Mouse (Mus musculus): ENCODE results near the gene Lrrc71.

The Lrrc71 gene

GRCm38 (mm10) chr3:87748431-87748830 lies at the start of gene Lrrc71:
TSS of gene Lrrc71 (minus strand) at chr3:87748625.
- no peak for DNase-seq

DNA sequence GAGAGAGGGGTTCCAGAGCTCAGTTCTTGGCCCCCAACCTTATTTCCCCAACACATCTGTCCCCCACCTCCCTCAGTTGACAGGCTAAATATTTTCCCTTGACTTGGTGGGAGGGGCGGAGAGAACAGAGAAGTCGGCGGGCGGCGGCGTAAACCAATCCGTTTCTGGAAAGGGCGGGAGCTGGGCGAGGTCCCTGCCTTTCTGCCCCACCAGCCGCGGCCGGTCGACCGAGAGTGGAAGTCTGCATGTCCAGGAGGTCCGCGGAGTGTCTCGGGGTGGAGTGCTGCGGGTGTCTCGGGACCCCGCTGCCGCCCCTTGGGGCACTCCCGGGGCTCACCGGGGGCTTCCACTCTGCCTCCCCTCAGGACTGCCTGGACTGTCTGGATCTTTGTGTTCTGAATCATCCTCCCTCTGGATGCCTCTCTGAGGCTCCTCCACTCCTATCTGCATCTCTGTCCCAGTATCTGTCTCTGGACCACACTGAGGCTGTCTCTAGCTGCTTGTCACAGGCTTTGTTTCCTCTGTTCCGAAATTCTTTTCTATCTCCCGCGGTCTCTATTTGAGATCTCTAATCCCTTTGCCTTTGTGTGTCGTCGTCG lies 48.4 kb upstream of the Lrrc71 start, which contains the start of gene Insrr:
Gene Insrr (plus strand): TSS at position 216 of the 599 bp plus-strand sequence.
- DNase-seq: no peak

DNA sequence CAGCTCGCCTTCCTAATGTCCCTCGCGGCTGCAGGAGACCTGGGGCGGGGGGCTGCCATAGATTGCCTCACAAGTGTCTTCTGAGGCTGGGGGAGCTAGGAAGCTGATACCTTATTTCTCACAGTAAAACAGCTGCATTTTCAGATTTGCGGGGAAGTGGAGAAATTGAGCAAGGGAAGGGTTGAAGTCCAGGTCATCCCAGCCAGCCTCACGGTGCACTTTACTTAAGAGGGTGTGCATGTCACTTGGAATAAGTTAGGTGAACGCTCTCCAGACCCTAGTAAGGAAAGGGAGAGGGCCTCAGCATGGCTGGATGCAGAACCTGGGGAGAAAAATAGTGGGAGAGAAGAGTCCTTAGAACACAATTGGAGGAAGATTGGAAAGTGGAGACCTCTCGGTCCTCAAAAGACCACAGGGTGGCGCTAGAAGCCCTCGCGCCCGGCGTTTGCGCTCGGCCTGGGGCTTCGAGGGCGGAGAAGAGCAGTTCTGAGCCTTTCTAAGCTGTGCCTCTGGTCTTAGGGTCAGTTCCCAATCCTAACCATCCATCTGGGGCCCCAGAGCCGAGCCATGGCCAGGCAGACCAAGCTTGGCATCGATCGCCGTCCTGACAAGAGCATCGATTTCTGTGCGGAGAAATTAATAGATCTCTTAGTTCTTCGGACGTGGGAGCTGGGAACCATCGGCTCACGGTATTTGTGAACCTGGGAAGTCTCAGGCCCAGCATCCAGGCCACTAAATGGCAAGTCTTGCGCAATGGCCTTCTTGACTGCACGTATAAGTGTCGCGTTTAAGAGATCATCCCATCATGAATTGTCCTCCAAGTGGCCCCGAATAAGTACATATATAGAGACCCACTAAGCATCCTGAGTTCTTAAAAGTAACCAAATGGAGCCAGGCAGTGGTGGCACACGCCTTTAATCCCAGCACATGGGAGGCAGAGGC lies 47.2 kb upstream of the Lrrc71 start:
- peak; percentile 64 for DNase-seq

GRCm38 (mm10) chr3:87794922-87795325 lies 46.5 kb upstream of the Lrrc71 start, which contains the start of gene Ntrk1:
TSS of gene Ntrk1 (minus strand) at chr3:87795162.
- no peak for DNase-seq

DNA sequence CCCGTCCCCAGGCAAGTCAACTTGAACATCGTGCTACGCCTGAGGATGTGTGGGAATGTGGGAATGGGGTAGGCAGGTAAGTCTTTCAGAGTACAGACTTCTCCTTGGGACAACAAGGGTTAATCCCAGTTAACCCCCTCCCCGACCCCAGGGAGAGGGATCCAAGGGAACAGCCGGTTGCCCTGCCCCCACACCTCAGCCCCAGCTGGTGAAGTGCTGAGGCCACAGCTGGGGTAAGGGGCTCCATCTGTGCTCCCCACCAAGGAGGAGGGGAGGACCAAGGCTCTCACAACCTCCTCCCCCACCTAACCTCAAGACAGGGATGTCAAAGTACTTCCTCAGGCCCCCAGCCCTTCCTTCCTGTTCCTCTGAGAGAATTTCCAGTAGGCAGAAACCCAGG lies 41.3 kb upstream of the Lrrc71 start:
- no peak for DNase-seq

GRCm38 (mm10) chr3:87789248-87789647 lies 40.8 kb upstream of the Lrrc71 start:
- no peak for DNase-seq

- no peak for DNase-seq
These were observed 37.3 kb upstream of the Lrrc71 start for GRCm38 (mm10) chr3:87785626-87786214.

DNA sequence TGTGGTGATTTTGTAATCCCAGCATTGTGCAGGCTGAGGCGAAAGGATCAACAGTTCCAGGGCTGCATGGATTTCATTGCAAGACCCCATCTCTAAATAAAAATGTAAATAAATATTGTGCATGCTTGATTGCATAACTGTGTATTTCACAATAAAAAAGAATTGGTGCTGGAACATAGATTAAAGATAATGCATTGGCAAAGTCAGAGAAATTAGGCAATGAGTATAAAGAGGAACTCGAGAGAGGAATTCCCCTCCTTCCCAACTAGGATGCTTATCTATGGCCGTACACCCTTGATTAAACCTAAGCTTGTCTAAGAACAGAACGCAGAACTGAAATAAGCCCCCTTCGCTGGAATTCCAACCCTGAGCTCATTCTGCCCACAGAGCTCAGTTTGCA lies 36.7 kb upstream of the Lrrc71 start:
- DNase-seq: no peak

- DNase-seq: no peak
These were observed 35.0 kb upstream of the Lrrc71 start for GRCm38 (mm10) chr3:87783282-87784023.

GRCm38 (mm10) chr3:87779086-87779485 lies 30.7 kb upstream of the Lrrc71 start:
- DNase-seq: no peak

- no peak for DNase-seq
These were observed 29.9 kb upstream of the Lrrc71 start for GRCm38 (mm10) chr3:87778283-87778682.

DNA sequence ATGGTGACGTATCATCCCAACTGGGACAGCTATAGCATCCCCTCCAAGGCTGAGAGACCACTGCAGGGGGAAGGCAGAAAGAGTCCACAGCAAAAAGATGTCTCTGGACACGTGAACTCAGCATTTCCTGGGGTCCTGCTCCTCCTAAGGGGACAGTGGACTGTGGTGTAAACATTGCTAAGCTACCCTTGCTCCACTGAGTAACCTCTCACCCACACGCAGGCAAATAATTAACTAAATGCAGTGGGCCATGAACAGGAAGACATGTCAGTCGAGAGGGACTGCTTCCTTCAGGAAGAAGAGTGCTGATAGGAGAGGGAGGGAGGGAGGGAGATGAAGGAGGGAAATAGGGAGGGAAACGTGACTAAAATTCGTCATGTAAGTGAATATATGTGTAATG lies 22.7 kb upstream of the Lrrc71 start:
- no peak for DNase-seq

DNA sequence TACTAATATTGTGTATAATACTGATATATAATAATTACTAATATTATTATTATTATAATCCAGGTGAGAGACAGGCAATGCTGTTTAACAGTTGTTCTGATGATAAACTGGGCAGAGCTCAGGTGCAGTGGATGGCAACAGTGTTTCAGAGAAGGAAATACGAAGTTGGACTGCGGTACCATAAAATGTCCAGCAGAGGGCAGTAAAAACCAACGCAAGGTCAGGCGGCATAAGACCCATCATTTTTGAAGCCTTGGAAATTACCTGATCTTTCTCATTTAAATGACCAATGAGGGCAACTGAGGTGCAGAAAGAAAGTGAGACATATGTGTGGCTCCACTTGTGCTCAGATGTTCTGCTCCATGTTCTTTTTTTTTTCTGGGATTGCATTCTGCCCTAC lies 21.9 kb upstream of the Lrrc71 start:
- DNase-seq: no peak

- no peak for DNase-seq
These were observed 21.1 kb upstream of the Lrrc71 start for GRCm38 (mm10) chr3:87769506-87769905.

DNA sequence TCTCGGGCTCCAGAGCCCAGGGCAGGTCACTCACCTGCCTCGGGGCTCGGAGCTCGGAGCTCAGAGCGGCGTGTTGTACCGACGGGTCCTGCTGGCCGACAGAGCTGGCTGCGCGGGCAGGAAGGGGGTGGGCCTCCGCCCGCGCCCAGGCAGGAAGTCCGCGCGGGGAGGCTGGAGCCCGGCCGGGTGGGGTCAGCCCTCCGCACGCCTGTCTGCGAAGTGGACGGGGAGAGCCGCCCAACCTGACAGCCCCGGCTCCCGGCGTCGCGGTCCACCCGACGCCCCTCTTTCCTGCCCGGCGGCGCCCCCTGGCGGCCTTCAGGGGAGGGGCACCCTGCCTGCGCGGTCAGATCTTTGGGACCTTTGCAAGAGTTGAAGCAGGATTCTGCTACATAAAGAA lies 20.4 kb upstream of the Lrrc71 start:
- DNase-seq: peak; percentile 57

DNA sequence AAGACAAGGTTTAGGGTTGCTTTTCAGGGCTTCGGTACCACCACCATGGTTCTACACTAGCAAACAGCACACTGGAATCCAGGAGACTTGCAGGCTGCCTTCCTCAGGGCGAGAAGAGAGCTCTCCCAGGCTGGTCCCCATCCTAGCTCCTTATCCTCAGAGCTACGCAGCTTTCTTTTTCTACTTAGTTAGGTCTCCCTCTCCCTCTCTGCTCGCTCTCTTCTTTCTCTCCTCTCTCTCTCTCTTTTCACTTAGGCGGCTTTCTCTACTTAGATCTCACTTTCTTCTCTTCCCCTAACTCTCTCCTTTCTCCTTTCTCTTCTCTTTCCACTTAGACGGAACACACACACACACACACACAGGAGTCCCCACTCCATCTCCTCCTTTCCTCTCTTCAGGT lies 20.0 kb upstream of the Lrrc71 start:
- no peak for DNase-seq

- DNase-seq: no peak
These were observed 19.3 kb upstream of the Lrrc71 start for GRCm38 (mm10) chr3:87767764-87768163.

GRCm38 (mm10) chr3:87766284-87766667 lies 17.9 kb upstream of the Lrrc71 start:
- DNase-seq: no peak

DNA sequence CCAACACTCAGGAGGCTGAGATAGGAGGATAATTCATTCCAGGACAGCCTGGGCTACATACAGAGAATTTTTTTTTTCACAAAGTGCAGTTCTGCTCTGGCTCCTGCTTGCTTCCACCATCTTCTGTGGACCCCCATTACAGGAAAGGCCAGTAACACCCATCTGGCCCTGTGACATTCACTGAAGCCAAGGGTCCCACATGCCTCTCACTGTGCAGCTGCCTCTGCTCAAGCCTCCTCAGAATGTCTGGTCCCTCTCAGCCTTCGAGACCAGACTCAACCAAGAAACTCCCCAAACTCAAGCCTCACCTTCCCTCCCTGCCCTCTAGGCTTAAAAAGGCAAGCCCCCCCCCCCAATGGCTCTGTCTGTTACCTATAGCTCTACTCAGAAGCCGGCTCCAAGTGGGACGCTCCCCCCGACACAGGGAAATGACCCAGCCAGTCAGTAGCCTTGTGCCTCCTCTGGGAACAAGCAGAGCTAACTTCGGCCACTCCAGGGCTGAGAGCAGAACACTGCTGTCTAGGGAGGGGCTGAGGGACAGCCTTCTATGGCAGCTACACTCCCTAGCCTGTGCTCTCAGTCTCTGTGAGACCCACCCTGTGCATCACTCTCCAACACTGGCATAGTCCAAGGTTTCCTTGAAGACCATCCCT lies 17.3 kb upstream of the Lrrc71 start:
- no peak for DNase-seq

DNA sequence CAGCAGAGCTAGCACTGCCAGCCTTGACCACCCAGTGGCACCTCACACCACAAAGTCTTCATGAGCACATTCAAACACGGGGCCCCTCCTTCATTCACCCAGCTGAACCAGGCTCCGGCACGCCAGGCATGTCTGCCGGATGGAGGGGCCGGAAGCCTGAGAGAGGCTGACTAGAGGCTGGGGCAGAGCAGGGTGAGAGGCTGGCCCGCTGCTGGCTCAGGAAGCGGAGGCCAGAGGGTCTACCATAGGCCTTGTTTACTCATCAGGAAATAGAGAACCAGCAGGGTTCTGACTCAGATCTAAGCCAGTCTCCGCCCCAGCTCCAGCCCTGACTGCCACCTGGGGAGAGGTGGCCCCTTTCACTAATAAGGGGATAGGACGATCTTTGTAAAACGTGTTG lies 16.7 kb upstream of the Lrrc71 start:
- no peak for DNase-seq

GRCm38 (mm10) chr3:87764506-87764905 lies 16.1 kb upstream of the Lrrc71 start:
- no peak for DNase-seq

DNA sequence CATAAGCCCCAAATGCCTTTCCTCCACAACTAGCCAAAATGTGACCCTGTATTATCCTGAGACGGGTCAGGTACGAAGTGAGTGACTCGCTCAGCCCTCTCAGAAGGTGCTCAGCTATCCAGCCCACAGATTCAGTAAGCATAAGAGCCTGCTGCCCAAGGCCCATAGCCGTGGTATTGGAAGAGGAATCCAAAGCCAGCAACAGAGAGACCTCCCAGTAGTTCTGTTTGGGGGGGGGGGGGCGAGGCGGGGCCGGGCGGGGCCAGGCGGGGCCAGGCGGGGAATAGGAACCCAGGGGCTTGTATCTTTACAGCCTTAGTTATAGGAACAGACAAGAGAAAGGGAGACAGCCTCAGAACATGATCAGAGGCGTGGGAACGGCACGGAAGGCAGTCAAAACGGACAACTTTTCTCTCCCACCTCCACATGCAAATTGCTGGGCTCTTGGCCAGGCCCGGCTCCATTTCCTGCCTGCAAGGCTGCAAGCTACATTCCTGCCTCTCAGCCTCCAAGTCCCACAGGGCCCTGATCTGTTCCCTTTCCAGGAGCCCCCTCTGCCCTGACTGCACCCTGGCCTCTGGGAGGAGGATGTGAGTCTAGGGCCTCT lies 15.4 kb upstream of the Lrrc71 start:
- DNase-seq: peak; percentile 82
